Mouse (Mus musculus) cortical plate, adult 2 months (tissue): Measurements from ENCODE around the gene Arl4d. TPM values are rescaled to one million over a fixed set of nuclear protein-coding genes. Genes with fewer than 3 reads are reported as not detected.
A peak's percentile ranks its signal among the peaks of the same experiment; 100 is the strongest.
"Not testable (repeated sequence)": the region's sequence is repeated elsewhere in the genome, so short reads cannot be mapped to it uniquely, and the experiment has no call there.

Experiments used
- H3K27ac ChIP-seq: fragments of 200-500 bp; 2 replicates; pipeline ENCODE4 v1.5.1; 2012; ENCODE audit warnings: low read length, control low read depth, inconsistent platforms; ENCODE audit not compliant: insufficient read depth
- H3K4me1 ChIP-seq: fragments of 200-500 bp; 2 replicates; pipeline ENCODE4 v1.6.1; 2011; ENCODE audit warnings: low read length; ENCODE audit not compliant: control insufficient read depth, insufficient read depth
- H3K4me3 ChIP-seq: fragments of 200-500 bp; 2 replicates; pipeline ENCODE4 v1.5.1; 2011; ENCODE audit warnings: mild to moderate bottlenecking, low read length, control low read depth; ENCODE audit not compliant: insufficient read depth
- CTCF ChIP-seq: fragments of 200-500 bp; IDR thresholded peaks from 2 replicates; pipeline ENCODE4 v1.5.1; 2011; ENCODE audit warnings: mild to moderate bottlenecking, control low read depth, low read length; ENCODE audit not compliant: insufficient read depth; ENCODE audit errors: extremely low read depth
- POLR2A ChIP-seq: fragments of 200-500 bp; IDR thresholded peaks from 2 replicates; pipeline ENCODE4 v1.6.1; 2011; ENCODE audit warnings: mild to moderate bottlenecking, low read length, control low read depth; ENCODE audit not compliant: insufficient read depth; ENCODE audit errors: extremely low read depth
- polyA plus RNA-seq: library from polyadenylated mRNA; depleted of rRNA; stranded (reverse); fragments of >200 nt; gene quantifications from 2 replicates; pipeline ENCODE4 v1.2.3, GENCODE M21; 2012; rRNA removed

Arl4d gene
- polyA plus RNA-seq, result 28.9 and 41.9 TPM in 2 replicates

- Histone ChIP-seq H3K4me1 (peaks cover 8% of the 10 kb centered on the region), H3K4me3 (peak within 1 kb of the TSS; percentile 50), H3K27ac (peak within 1 kb of the TSS; percentile 48)
- peak; percentile 100 for TF ChIP-seq POLR2A
- TF ChIP-seq CTCF, result no peak
Measured at GRCm38 (mm10) chr11:101664825-101665635, at the start of gene Arl4d. TSS of gene Arl4d (plus strand) at chr11:101665541.

- 0 out of 2 replicates have a peak, but pooled peaks cover 2% of the 10 kb centered on the region for H3K4me1 ChIP-seq
- TF ChIP-seq POLR2A, result no peak
- no peak for TF ChIP-seq CTCF
- H3K27ac ChIP-seq, result no peak overlapping the region
- no peak overlapping the region for H3K4me3 ChIP-seq
Measured at GRCm38 (mm10) chr11:101616104-101616503, 49.2 kb upstream of the Arl4d start.

- TF ChIP-seq POLR2A, result no peak
- TF ChIP-seq CTCF, result no peak
- H3K4me1 ChIP-seq, result 0 out of 2 replicates have a peak, but pooled peaks cover 2% of the 10 kb centered on the region
- no peak overlapping the region for H3K27ac ChIP-seq
- H3K4me3 ChIP-seq, result no peak overlapping the region
Measured at GRCm38 (mm10) chr11:101616948-101617767, 48.2 kb upstream of the Arl4d start.

GRCm38 (mm10) chr11:101617849-101618248 is 47.5 kb upstream of the Arl4d start:
- TF ChIP-seq CTCF (no peak), POLR2A (no peak)
- 0 out of 2 replicates have a peak, but pooled peaks cover 2% of the 10 kb centered on the region for H3K4me1 ChIP-seq
- H3K27ac ChIP-seq, result no peak overlapping the region
- H3K4me3 ChIP-seq, result no peak overlapping the region

GRCm38 (mm10) chr11:101618596-101618995 is 46.7 kb upstream of the Arl4d start:
- Histone ChIP-seq H3K4me3 (no peak overlapping the region), H3K4me1 (0 out of 2 replicates have a peak, but pooled peaks cover 2% of the 10 kb centered on the region), H3K27ac (no peak overlapping the region)
- TF ChIP-seq CTCF (no peak), POLR2A (no peak)

GRCm38 (mm10) chr11:101620022-101620655 is 45.2 kb upstream of the Arl4d start:
- not testable (repeated sequence) for H3K4me3 ChIP-seq, H3K27ac ChIP-seq, H3K4me1 ChIP-seq

GRCm38 (mm10) chr11:101626649-101626994 is 38.7 kb upstream of the Arl4d start:
- TF ChIP-seq POLR2A, result no peak
- no peak for TF ChIP-seq CTCF
- peak overlapping the region; percentile 23 for H3K4me3 ChIP-seq
- H3K27ac ChIP-seq, result no peak overlapping the region
- H3K4me1 ChIP-seq, result no peaks in the 10 kb centered on the region

- peak; percentile 85 for TF ChIP-seq POLR2A
- TF ChIP-seq CTCF, result no peak
- H3K4me1 ChIP-seq, result no peaks in the 10 kb centered on the region
- peak within 1 kb of the TSS; percentile 49 for H3K4me3 ChIP-seq
- H3K27ac ChIP-seq, result 0 out of 2 replicates have a peak within 1 kb of the TSS, but pooled peaks have one; percentile 23
Measured at GRCm38 (mm10) chr11:101626995-101627856, 38.1 kb upstream of the Arl4d start, which contains the start of gene Rdm1. TSS of gene Rdm1 (plus strand) at chr11:101627195.
